Mouse (Mus musculus) liver, embryonic 14.5 days (tissue): ENCODE measurements at regions not wholly inside any gene's neighbourhood (a gene's known extent, or its start where the extent isn't known, plus 50 kb on each side); places are given as distances from the start of the nearest gene placed in this dataset.

Experiments
- ATAC-seq: fragments of 200-750 bp; cut with Nextera tagmentation; 2 replicates; pipeline ENCODE4 v1.8.0; 2017; ENCODE audit warnings: moderate number of reproducible peaks, mild to moderate bottlenecking, moderate library complexity; ENCODE audit not compliant: insufficient read depth
- DNase-seq, 3 experiments: peaks; one replicate each; pipeline ENCODE4 v3.0.0-alpha.2; 2012 to 2013; ENCODE audit warnings: low read depth in 3 of 3, low spot score in 3 of 3
- H3K27ac ChIP-seq: fragments of 300-500 bp; sonication (generic); 2 replicates; pipeline ENCODE4 v1.5.1; 2014; ENCODE audit warnings: moderate library complexity, mild to moderate bottlenecking, control low read depth, inconsistent platforms
- H3K27me3 ChIP-seq: fragments of 300-500 bp; sonication (generic); 2 replicates; pipeline ENCODE4 v1.6.1; 2014; ENCODE audit warnings: mild to moderate bottlenecking, low read length, moderate library complexity; ENCODE audit not compliant: control insufficient read depth, insufficient read depth
- H3K36me3 ChIP-seq: fragments of 300-500 bp; sonication (generic); replicated peaks from 2 replicates; pipeline ENCODE4 v1.6.1; 2014; ENCODE audit warnings: low read depth; ENCODE audit not compliant: control insufficient read depth, insufficient read depth
- H3K4me1 ChIP-seq, 2 experiments: fragments of 200-500 bp in 1 of 2; fragments of 300-500 bp in 1 of 2; sonication (generic) in 1 of 2; replicated peaks; 2 replicates each; pipeline ENCODE4 v1.6.1; 2012 to 2014; ENCODE audit warnings: antibody characterized with exemption in 1 of 2, inconsistent platforms in 1 of 2, low read length in 1 of 2; ENCODE audit not compliant: control insufficient read depth in 2 of 2, insufficient read depth in 2 of 2
- H3K4me2 ChIP-seq: fragments of 300-500 bp; sonication (generic); 2 replicates; pipeline ENCODE4 v1.6.1; 2014; ENCODE audit warnings: low read depth, mild to moderate bottlenecking, control low read depth, moderate library complexity
- H3K4me3 ChIP-seq, 2 experiments: fragments of 200-500 bp in 1 of 2; fragments of 300-500 bp in 1 of 2; sonication (generic) in 1 of 2; 2 replicates each; pipeline ENCODE4 v1.5.1; 2012 to 2014; ENCODE audit warnings: low read depth in 2 of 2, low read length in 2 of 2, mild to moderate bottlenecking in 2 of 2, control low read depth in 1 of 2, inconsistent platforms in 1 of 2, moderate library complexity in 1 of 2; ENCODE audit not compliant: insufficient read depth in 1 of 2
- H3K9ac ChIP-seq: fragments of 300-500 bp; sonication (generic); replicated peaks from 2 replicates; pipeline ENCODE4 v1.6.1; 2014; ENCODE audit warnings: mild to moderate bottlenecking, control low read depth, moderate library complexity
- H3K9me3 ChIP-seq: fragments of 300-500 bp; sonication (generic); 2 replicates; pipeline ENCODE4 v1.6.1; 2016; ENCODE audit warnings: low read length, mixed read lengths; ENCODE audit not compliant: control insufficient read depth
- CTCF ChIP-seq: IDR thresholded peaks from 2 replicates; pipeline ENCODE4 v1.5.1; 2016; ENCODE audit warnings: antibody characterized with exemption, low read depth, control low read depth
- EP300 ChIP-seq: IDR thresholded peaks from 2 replicates; pipeline ENCODE4 v1.6.1; 2016; ENCODE audit warnings: antibody characterized with exemption, low read depth
- WGBS: fragments of 180-500 bp; shearing (Covaris S2); extraction: QIAGEN DNeasy Blood & Tissue Kit; methylation state at CpG from one replicate; pipeline ENCODE4 v1.1.7; 2014; ENCODE audit not compliant: insufficient replicate concordance; 5-methylcytosine and 5-hydroxymethylcytosine counted together

GRCm38 (mm10) chr2:81007071-81007470 is 390.0 kb downstream of the Nup35 start:
- no peak for DNase-seq
- 65% methylated on average over 11 of the region's 11 CpGs for WGBS
- H3K4me2 ChIP-seq: no peak overlapping the region

GRCm38 (mm10) chr2:81023620-81024019 is 406.6 kb downstream of the Nup35 start:
- Histone ChIP-seq H3K27ac (no peak overlapping the region), H3K27me3 (no peaks in the 10 kb centered on the region), H3K4me3 (no peak overlapping the region), H3K36me3 (no peaks in the 10 kb centered on the region), H3K9ac (no peak overlapping the region), H3K4me2 (no peak overlapping the region), H3K9me3 (no peaks in the 10 kb centered on the region), H3K4me1 (no peaks in the 10 kb centered on the region)
- no peak for TF ChIP-seq CTCF
- no peak for TF ChIP-seq EP300
- no peak for ATAC-seq
- WGBS: 53% methylated on average over 3 of the region's 3 CpGs
- DNase-seq: no peak

More at GRCm38 (mm10) chr2:81007071-81007470, 390.0 kb downstream of the Nup35 start:
- no peak overlapping the region for H3K9ac ChIP-seq
- no peaks in the 10 kb centered on the region for H3K4me1 ChIP-seq
- H3K9me3 ChIP-seq: no peaks in the 10 kb centered on the region
- no peak for ATAC-seq
- no peaks in the 10 kb centered on the region for H3K27me3 ChIP-seq
- TF ChIP-seq EP300 (no peak), CTCF (no peak)
- H3K27ac ChIP-seq: no peak overlapping the region
- H3K36me3 ChIP-seq: no peaks in the 10 kb centered on the region
- no peak overlapping the region for H3K4me3 ChIP-seq
